Mouse (Mus musculus) midbrain, postnatal 0 days (tissue): ENCODE measurements at regions not wholly inside any gene's neighbourhood (a gene's known extent, or its start where the extent isn't known, plus 50 kb on each side); places are given as distances from the start of the nearest gene placed in this dataset.

ENCODE experiments used
- ATAC-seq: fragments of 200-750 bp; cut with Nextera tagmentation; 2 replicates; pipeline ENCODE4 v1.8.0; 2017; ENCODE audit warnings: moderate number of reproducible peaks, mild to moderate bottlenecking, moderate TSS enrichment, moderate library complexity; ENCODE audit not compliant: low FRiP score
- DNase-seq: peaks from one replicate; pipeline ENCODE4 v3.0.0-alpha.2; 2015; ENCODE audit warnings: low spot score
- H3K27ac ChIP-seq: fragments of 300-500 bp; sonication (generic); 2 replicates; pipeline ENCODE4 v1.5.1; 2014; ENCODE audit warnings: low read depth, mild to moderate bottlenecking, low read length, mixed read lengths
- H3K27me3 ChIP-seq: fragments of 300-500 bp; sonication (generic); 2 replicates; pipeline ENCODE4 v1.6.1; 2014; ENCODE audit warnings: low read length, control low read depth, mixed read lengths; ENCODE audit not compliant: insufficient read depth
- H3K36me3 ChIP-seq: fragments of 300-500 bp; sonication (generic); 2 replicates; pipeline ENCODE4 v1.6.1; 2014; ENCODE audit warnings: low read length, control low read depth, mixed read lengths; ENCODE audit not compliant: insufficient read depth
- H3K4me1 ChIP-seq: fragments of 300-500 bp; sonication (generic); 2 replicates; pipeline ENCODE4 v1.6.1; 2014; ENCODE audit warnings: mild to moderate bottlenecking, control low read depth, antibody characterized with exemption, low read length, mixed read lengths; ENCODE audit not compliant: insufficient read depth
- H3K4me2 ChIP-seq: fragments of 300-500 bp; sonication (generic); 2 replicates; pipeline ENCODE4 v1.6.1; 2014; ENCODE audit warnings: low read depth, mild to moderate bottlenecking, low read length, mixed read lengths; ENCODE audit not compliant: poor library complexity, severe bottlenecking
- H3K4me3 ChIP-seq: fragments of 300-500 bp; sonication (generic); 2 replicates; pipeline ENCODE4 v1.5.1; 2014; ENCODE audit warnings: low read depth, mild to moderate bottlenecking, low read length, moderate library complexity
- H3K9ac ChIP-seq: fragments of 300-500 bp; sonication (generic); replicated peaks from 2 replicates; pipeline ENCODE4 v1.6.1; 2014; ENCODE audit warnings: mild to moderate bottlenecking, low read length, moderate library complexity, mixed read lengths; ENCODE audit not compliant: poor library complexity, severe bottlenecking
- H3K9me3 ChIP-seq: fragments of 300-500 bp; sonication (generic); 2 replicates; pipeline ENCODE4 v1.6.1; 2016; ENCODE audit warnings: low read length, control low read depth
- CTCF ChIP-seq: IDR thresholded peaks from 2 replicates; pipeline ENCODE4 v1.5.1; 2016; ENCODE audit warnings: antibody characterized with exemption, mild to moderate bottlenecking
- WGBS: fragments of 180-500 bp; shearing (Covaris S2); extraction: QIAGEN DNeasy Blood & Tissue Kit; methylation state at CpG from one replicate; pipeline ENCODE4 v1.1.7; 2014; 5-methylcytosine and 5-hydroxymethylcytosine counted together

GRCm38 (mm10) chr6:135501791-135502190 lies 139.4 kb downstream of the Emp1 start:
- no peak for ATAC-seq

GRCm38 (mm10) chr6:135502405-135502804 lies 140.1 kb downstream of the Emp1 start:
- Histone ChIP-seq H3K36me3 (no peaks in the 10 kb centered on the region), H3K4me1 (no peaks in the 10 kb centered on the region), H3K9me3 (no peaks in the 10 kb centered on the region), H3K9ac (no peak overlapping the region), H3K27me3 (no peaks in the 10 kb centered on the region), H3K4me2 (no peak overlapping the region), H3K27ac (no peak overlapping the region), H3K4me3 (no peak overlapping the region)
- ATAC-seq (no peak), DNase-seq (no peak)
- WGBS, result 64% methylated on average over 8 of the region's 8 CpGs
- no peak for TF ChIP-seq CTCF

More at GRCm38 (mm10) chr6:135501791-135502190, 139.4 kb downstream of the Emp1 start:
- no peak overlapping the region for H3K27ac ChIP-seq
- 79% methylated on average over 6 of the region's 6 CpGs for WGBS
- no peak for TF ChIP-seq CTCF
- no peak overlapping the region for H3K9ac ChIP-seq
- H3K9me3 ChIP-seq, result no peaks in the 10 kb centered on the region
- no peak overlapping the region for H3K4me3 ChIP-seq
- H3K36me3 ChIP-seq, result no peaks in the 10 kb centered on the region
- no peaks in the 10 kb centered on the region for H3K27me3 ChIP-seq
- no peak for DNase-seq
- H3K4me1 ChIP-seq, result no peaks in the 10 kb centered on the region
- no peak overlapping the region for H3K4me2 ChIP-seq

- no peak overlapping the region for H3K9ac ChIP-seq
- ATAC-seq, result no peak
- DNase-seq, result peak; percentile 49
These were observed 156.5 kb downstream of the Emp1 start for GRCm38 (mm10) chr6:135518710-135519437.

GRCm38 (mm10) chr6:135519438-135519803 lies 157.1 kb downstream of the Emp1 start:
- Histone ChIP-seq H3K27ac (no peak overlapping the region), H3K9me3 (no peaks in the 10 kb centered on the region), H3K4me1 (0 out of 2 replicates have a peak, but pooled peaks cover 3% of the 10 kb centered on the region), H3K4me3 (no peak overlapping the region), H3K4me2 (no peak overlapping the region), H3K9ac (no peak overlapping the region), H3K36me3 (no peaks in the 10 kb centered on the region), H3K27me3 (no peaks in the 10 kb centered on the region)
- WGBS, result 29% methylated on average over 2 of the region's 2 CpGs
- no peak for ATAC-seq
- TF ChIP-seq CTCF, result no peak
- no peak for DNase-seq

More at GRCm38 (mm10) chr6:135518710-135519437, 156.5 kb downstream of the Emp1 start:
- Histone ChIP-seq H3K36me3 (no peaks in the 10 kb centered on the region), H3K4me1 (0 out of 2 replicates have a peak, but pooled peaks cover 3% of the 10 kb centered on the region), H3K27ac (no peak overlapping the region), H3K4me3 (no peak overlapping the region), H3K4me2 (no peak overlapping the region), H3K9me3 (no peaks in the 10 kb centered on the region), H3K27me3 (no peaks in the 10 kb centered on the region)
- 24% methylated on average over 4 of the region's 4 CpGs for WGBS
- TF ChIP-seq CTCF, result no peak

GRCm38 (mm10) chr6:135520868-135521267 lies 158.5 kb downstream of the Emp1 start:
- DNase-seq (no peak), ATAC-seq (no peak)
- no peaks in the 10 kb centered on the region for H3K36me3 ChIP-seq
- H3K4me2 ChIP-seq, result no peak overlapping the region
- H3K9me3 ChIP-seq, result no peaks in the 10 kb centered on the region
- no peak overlapping the region for H3K27ac ChIP-seq
- no peak overlapping the region for H3K9ac ChIP-seq
- WGBS, result 74% methylated on average over 2 of the region's 2 CpGs
- no peaks in the 10 kb centered on the region for H3K27me3 ChIP-seq
- no peak for TF ChIP-seq CTCF
- no peak overlapping the region for H3K4me3 ChIP-seq
- H3K4me1 ChIP-seq, result 0 out of 2 replicates have a peak, but pooled peaks cover 3% of the 10 kb centered on the region

GRCm38 (mm10) chr6:135524886-135525285 lies 162.5 kb downstream of the Emp1 start:
- H3K4me2 ChIP-seq, result no peak overlapping the region
- H3K9me3 ChIP-seq, result no peaks in the 10 kb centered on the region
- DNase-seq (no peak), ATAC-seq (no peak)
- H3K36me3 ChIP-seq, result no peaks in the 10 kb centered on the region
- no peak overlapping the region for H3K9ac ChIP-seq
- TF ChIP-seq CTCF, result peak; percentile 32
- H3K27ac ChIP-seq, result no peak overlapping the region
- H3K4me3 ChIP-seq, result no peak overlapping the region
- H3K27me3 ChIP-seq, result no peaks in the 10 kb centered on the region
- WGBS, result 66% methylated on average over 5 of the region's 5 CpGs
- no peaks in the 10 kb centered on the region for H3K4me1 ChIP-seq
